Mouse (Mus musculus) forebrain, embryonic 15.5 days (tissue): ENCODE measurements at regions not wholly inside any gene's neighbourhood (a gene's known extent, or its start where the extent isn't known, plus 50 kb on each side); places are given as distances from the start of the nearest gene placed in this dataset.

Experiments
- ATAC-seq: fragments of 200-750 bp; cut with Nextera tagmentation; replicated peaks from 2 replicates; pipeline ENCODE4 v1.8.0; 2017; ENCODE audit warnings: mild to moderate bottlenecking, moderate TSS enrichment, moderate library complexity
- H3K27ac ChIP-seq: fragments of 300-500 bp; sonication (generic); replicated peaks from 2 replicates; pipeline ENCODE4 v1.5.1; 2015; ENCODE audit warnings: mild to moderate bottlenecking, inconsistent platforms
- H3K27me3 ChIP-seq: fragments of 300-500 bp; sonication (generic); 2 replicates; pipeline ENCODE4 v1.6.1; 2015; ENCODE audit warnings: inconsistent platforms
- H3K36me3 ChIP-seq: fragments of 300-500 bp; sonication (generic); 2 replicates; pipeline ENCODE4 v1.6.1; 2015; ENCODE audit warnings: mild to moderate bottlenecking, inconsistent platforms
- H3K4me1 ChIP-seq: fragments of 300-500 bp; sonication (generic); 2 replicates; pipeline ENCODE4 v1.6.1; 2015; ENCODE audit warnings: inconsistent platforms
- H3K4me2 ChIP-seq: fragments of 300-500 bp; sonication (generic); replicated peaks from 2 replicates; pipeline ENCODE4 v1.6.1; 2015; ENCODE audit warnings: mild to moderate bottlenecking, inconsistent platforms
- H3K4me3 ChIP-seq: fragments of 300-500 bp; sonication (generic); 2 replicates; pipeline ENCODE4 v1.5.1; 2015; ENCODE audit warnings: mild to moderate bottlenecking, inconsistent platforms
- H3K9ac ChIP-seq: fragments of 300-500 bp; sonication (generic); replicated peaks from 2 replicates; pipeline ENCODE4 v1.6.1; 2015; ENCODE audit warnings: mild to moderate bottlenecking, inconsistent platforms
- H3K9me3 ChIP-seq: fragments of 300-500 bp; sonication (generic); 2 replicates; pipeline ENCODE4 v1.6.1; 2016; ENCODE audit warnings: inconsistent platforms
- WGBS: fragments of 180-500 bp; shearing (Covaris S2); methylation state at CpG from one replicate; pipeline ENCODE4 v1.1.7; 2015; ENCODE audit warnings: mixed read lengths; 5-methylcytosine and 5-hydroxymethylcytosine counted together

DNA sequence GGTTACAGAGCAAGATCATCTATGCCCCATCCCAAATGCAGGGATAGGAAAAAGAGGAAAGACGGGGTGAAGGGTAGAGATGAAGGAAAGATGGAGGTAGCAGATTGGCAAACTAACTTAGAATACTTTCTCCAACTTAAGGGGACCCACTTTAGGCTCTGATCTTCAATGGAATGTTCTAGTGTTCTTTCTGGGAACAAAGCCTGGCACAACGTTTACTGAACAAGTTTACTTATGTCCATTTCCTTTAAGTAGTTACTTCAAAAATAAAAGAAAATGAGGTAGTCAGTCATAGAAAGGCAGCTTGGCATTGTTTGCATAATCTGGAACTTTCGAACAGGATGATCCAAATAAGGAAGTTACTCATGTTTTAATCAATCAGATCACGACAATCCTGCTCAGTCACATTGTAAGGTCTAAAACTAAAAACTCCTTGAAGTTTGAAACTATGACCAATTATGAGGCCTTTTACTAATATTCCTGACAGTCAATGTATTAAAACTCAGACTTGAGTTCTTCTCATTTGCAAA, 441.7 kb upstream of the Tbl1xr1 start:
- H3K4me1 ChIP-seq: peaks cover 14% of the 10 kb centered on the region
- H3K9ac ChIP-seq: no peak overlapping the region
- no peaks in the 10 kb centered on the region for H3K9me3 ChIP-seq
- no peaks in the 10 kb centered on the region for H3K36me3 ChIP-seq
- no peak overlapping the region for H3K4me3 ChIP-seq
- no peaks in the 10 kb centered on the region for H3K27me3 ChIP-seq
- no peak for ATAC-seq
- WGBS: 89% methylated on average over 4 of the region's 4 CpGs
- no peak overlapping the region for H3K27ac ChIP-seq
- H3K4me2 ChIP-seq: no peak overlapping the region

GRCm38 (mm10) chr3:21638886-21639285, 437.6 kb upstream of the Tbl1xr1 start:
- Histone ChIP-seq H3K27ac (no peak overlapping the region), H3K36me3 (no peaks in the 10 kb centered on the region), H3K9ac (no peak overlapping the region), H3K9me3 (no peaks in the 10 kb centered on the region), H3K4me3 (no peak overlapping the region), H3K4me2 (no peak overlapping the region), H3K27me3 (no peaks in the 10 kb centered on the region), H3K4me1 (peaks cover 9% of the 10 kb centered on the region)
- no peak for ATAC-seq
- 70% methylated on average over 5 of the region's 5 CpGs for WGBS

GRCm38 (mm10) chr3:21639576-21639975, 436.9 kb upstream of the Tbl1xr1 start:
- Histone ChIP-seq H3K4me3 (no peak overlapping the region), H3K27ac (no peak overlapping the region), H3K36me3 (no peaks in the 10 kb centered on the region), H3K9me3 (no peaks in the 10 kb centered on the region), H3K4me2 (no peak overlapping the region), H3K9ac (no peak overlapping the region), H3K4me1 (peaks cover 7% of the 10 kb centered on the region; the same call in 1 of the 2 replicates), H3K27me3 (no peaks in the 10 kb centered on the region)
- no peak for ATAC-seq
- WGBS: 68% methylated on average over 5 of the region's 5 CpGs

- no peaks in the 10 kb centered on the region for H3K27me3 ChIP-seq
- ATAC-seq: no peak
- no peak overlapping the region for H3K4me2 ChIP-seq
- 61% methylated on average over 2 of the region's 2 CpGs for WGBS
- H3K36me3 ChIP-seq: no peaks in the 10 kb centered on the region
- H3K9ac ChIP-seq: no peak overlapping the region
- no peaks in the 10 kb centered on the region for H3K9me3 ChIP-seq
- H3K4me1 ChIP-seq: peaks cover 2% of the 10 kb centered on the region; the same call in 1 of the 2 replicates
- H3K27ac ChIP-seq: no peak overlapping the region
- H3K4me3 ChIP-seq: no peak overlapping the region
Measured at GRCm38 (mm10) chr3:21644086-21644485, 432.4 kb upstream of the Tbl1xr1 start.

DNA sequence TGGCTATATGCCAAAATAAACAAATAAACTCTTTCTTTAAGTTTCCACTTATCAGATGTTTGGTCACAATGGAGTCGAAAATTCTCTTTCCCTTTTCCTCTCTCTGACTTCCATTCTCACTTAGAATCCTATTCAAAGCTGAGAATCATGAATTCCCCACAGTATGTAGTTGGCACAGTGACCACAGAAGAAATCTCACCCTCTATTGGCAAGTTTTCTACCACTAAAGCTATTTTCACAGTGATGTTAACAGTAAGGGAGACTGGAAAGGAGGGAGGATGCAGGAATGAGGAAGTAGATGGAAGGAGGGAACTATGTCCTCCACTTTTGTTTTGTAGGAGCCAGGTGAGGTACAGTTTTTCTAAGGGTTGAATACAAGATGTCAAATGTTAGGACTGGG, 431.2 kb upstream of the Tbl1xr1 start:
- Histone ChIP-seq H3K9ac (no peak overlapping the region), H3K27ac (no peak overlapping the region), H3K4me3 (no peak overlapping the region), H3K4me1 (no peaks in the 10 kb centered on the region), H3K9me3 (no peaks in the 10 kb centered on the region), H3K27me3 (no peaks in the 10 kb centered on the region), H3K4me2 (no peak overlapping the region), H3K36me3 (no peaks in the 10 kb centered on the region)
- no peak for ATAC-seq
- 69% methylated on average over 1 of the region's 1 CpGs for WGBS

- Histone ChIP-seq H3K27me3 (no peaks in the 10 kb centered on the region), H3K4me1 (no peaks in the 10 kb centered on the region), H3K9ac (no peak overlapping the region), H3K4me2 (no peak overlapping the region), H3K27ac (no peak overlapping the region), H3K9me3 (no peaks in the 10 kb centered on the region), H3K36me3 (no peaks in the 10 kb centered on the region), H3K4me3 (no peak overlapping the region)
- ATAC-seq: no peak
- WGBS: 83% methylated on average over 8 of the region's 8 CpGs
Measured at GRCm38 (mm10) chr3:21649885-21650469, 426.5 kb upstream of the Tbl1xr1 start.

DNA sequence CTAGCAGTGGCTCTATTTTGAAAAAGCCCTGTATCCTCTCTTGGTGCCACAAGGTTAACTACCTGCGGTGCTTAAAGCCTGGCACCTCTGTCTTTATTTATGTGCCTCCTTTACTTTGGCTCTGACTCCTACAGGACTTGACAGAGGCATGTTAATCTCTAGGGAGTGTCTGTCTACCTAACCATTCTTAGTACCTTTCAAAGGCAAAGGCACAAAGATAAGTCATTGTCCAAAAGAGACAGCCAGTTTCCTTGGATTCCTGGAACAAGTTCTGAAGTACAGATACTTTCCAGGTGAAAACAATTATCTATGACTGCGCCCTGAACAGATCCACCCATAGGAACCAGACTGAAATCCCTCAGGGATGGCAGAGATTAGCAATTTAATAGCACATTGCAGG, 421.2 kb upstream of the Tbl1xr1 start:
- Histone ChIP-seq H3K4me2 (no peak overlapping the region), H3K27ac (no peak overlapping the region), H3K9me3 (no peaks in the 10 kb centered on the region), H3K27me3 (no peaks in the 10 kb centered on the region), H3K9ac (no peak overlapping the region), H3K36me3 (no peaks in the 10 kb centered on the region), H3K4me1 (no peaks in the 10 kb centered on the region), H3K4me3 (no peak overlapping the region)
- 91% methylated on average over 2 of the region's 2 CpGs for WGBS
- no peak for ATAC-seq

DNA sequence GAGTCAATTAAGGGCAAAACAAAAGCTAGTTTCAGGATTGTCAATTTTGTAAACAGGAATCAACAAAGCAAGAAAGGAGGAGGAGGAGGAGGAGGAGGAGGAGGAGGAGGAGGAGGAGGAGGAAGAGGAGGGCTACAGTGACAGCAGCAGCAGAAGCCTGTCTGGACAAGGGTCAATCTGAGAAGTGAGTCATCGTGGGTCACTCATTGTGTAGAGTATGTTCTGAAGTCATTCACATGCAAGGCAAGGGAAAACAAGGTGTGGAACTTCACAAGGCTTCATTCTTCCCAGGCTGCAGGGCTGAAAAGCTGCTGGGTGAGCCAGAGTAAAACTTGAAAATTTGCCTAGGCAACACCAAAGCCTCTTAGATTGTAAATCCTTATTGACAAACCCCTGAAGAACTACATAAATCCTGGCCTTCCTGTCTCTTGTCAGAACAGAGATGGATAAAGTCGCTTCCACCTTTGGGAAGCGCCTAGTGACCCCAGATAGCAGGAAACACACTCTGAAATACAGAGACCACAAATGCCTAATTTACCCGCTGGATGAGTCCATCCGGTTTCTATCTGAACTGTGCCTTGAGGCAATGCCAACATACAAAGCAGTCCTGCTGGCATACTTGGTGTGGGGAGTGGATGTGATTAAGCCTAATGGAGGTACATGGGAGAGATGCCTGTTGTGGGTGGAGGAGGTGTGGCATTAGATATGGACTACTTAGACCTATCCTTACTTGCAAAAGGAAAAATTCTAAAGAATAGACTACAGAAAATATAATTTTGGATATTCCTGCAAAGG, 408.9 kb upstream of the Tbl1xr1 start:
- Histone ChIP-seq H3K4me3 (no peak overlapping the region), H3K9ac (no peak overlapping the region), H3K4me2 (no peak overlapping the region), H3K36me3 (no peaks in the 10 kb centered on the region), H3K27ac (0 out of 2 replicates have a peak overlapping the region, but pooled peaks have one; percentile 11), H3K9me3 (no peaks in the 10 kb centered on the region), H3K27me3 (no peaks in the 10 kb centered on the region), H3K4me1 (0 out of 2 replicates have a peak, but pooled peaks cover 3% of the 10 kb centered on the region)
- no peak for ATAC-seq
- WGBS: 54% methylated on average over 5 of the region's 5 CpGs

GRCm38 (mm10) chr3:21671885-21672284, 404.6 kb upstream of the Tbl1xr1 start:
- ATAC-seq: 0 out of 2 replicates have a peak, but pooled peaks have one; percentile 30
- no peaks in the 10 kb centered on the region for H3K9me3 ChIP-seq
- H3K27ac ChIP-seq: no peak overlapping the region
- H3K4me2 ChIP-seq: no peak overlapping the region
- H3K9ac ChIP-seq: no peak overlapping the region
- H3K27me3 ChIP-seq: no peaks in the 10 kb centered on the region
- no peak overlapping the region for H3K4me3 ChIP-seq
- H3K4me1 ChIP-seq: 0 out of 2 replicates have a peak, but pooled peaks cover 6% of the 10 kb centered on the region
- WGBS: 24% methylated on average over 2 of the region's 2 CpGs
- no peaks in the 10 kb centered on the region for H3K36me3 ChIP-seq

- H3K4me3 ChIP-seq: no peak overlapping the region
Measured at GRCm38 (mm10) chr3:21672492-21672891, 404.0 kb upstream of the Tbl1xr1 start.

GRCm38 (mm10) chr3:21673466-21673865, 403.0 kb upstream of the Tbl1xr1 start:
- no peaks in the 10 kb centered on the region for H3K9me3 ChIP-seq
- H3K27me3 ChIP-seq: no peaks in the 10 kb centered on the region
- no peak overlapping the region for H3K9ac ChIP-seq
- H3K4me1 ChIP-seq: 0 out of 2 replicates have a peak, but pooled peaks cover 6% of the 10 kb centered on the region
- no peak for ATAC-seq
- H3K4me3 ChIP-seq: no peak overlapping the region
- no peaks in the 10 kb centered on the region for H3K36me3 ChIP-seq
- WGBS: 96% methylated on average over 2 of the region's 2 CpGs
- H3K27ac ChIP-seq: no peak overlapping the region
- no peak overlapping the region for H3K4me2 ChIP-seq

More at GRCm38 (mm10) chr3:21672492-21672891, 404.0 kb upstream of the Tbl1xr1 start:
- H3K4me1 ChIP-seq: 0 out of 2 replicates have a peak, but pooled peaks cover 6% of the 10 kb centered on the region
- H3K9me3 ChIP-seq: no peaks in the 10 kb centered on the region
- H3K36me3 ChIP-seq: no peaks in the 10 kb centered on the region
- H3K4me2 ChIP-seq: no peak overlapping the region
- 12% methylated on average over 2 of the region's 2 CpGs for WGBS
- peak overlapping the region; percentile 56; the same call in 1 of the 2 replicates for H3K27ac ChIP-seq
- no peaks in the 10 kb centered on the region for H3K27me3 ChIP-seq
- H3K9ac ChIP-seq: no peak overlapping the region
- peak; percentile 93 for ATAC-seq

- no peak overlapping the region for H3K4me2 ChIP-seq
- no peak overlapping the region for H3K27ac ChIP-seq
- H3K27me3 ChIP-seq: no peaks in the 10 kb centered on the region
- no peak overlapping the region for H3K4me3 ChIP-seq
- H3K36me3 ChIP-seq: no peaks in the 10 kb centered on the region
- ATAC-seq: no peak
- H3K9me3 ChIP-seq: no peaks in the 10 kb centered on the region
- no peak overlapping the region for H3K9ac ChIP-seq
- H3K4me1 ChIP-seq: no peaks in the 10 kb centered on the region
Measured at GRCm38 (mm10) chr3:21678265-21678664, 398.2 kb upstream of the Tbl1xr1 start.
